Mouse (Mus musculus): ENCODE results near the gene Myl3. TPM values are rescaled to one million over a fixed set of nuclear protein-coding genes. Genes with fewer than 3 reads are reported as not detected.

The Myl3 gene
- polyA plus RNA-seq, 1 experiment from 2014 or later: 2.8 TPM

GRCm38 (mm10) chr9:110783611-110784010 lies 42.0 kb downstream of the Myl3 start:
- WGBS (ENCODE audit: insufficient replicate concordance): 23% methylated on average over 1 of the region's 1 CpGs
- Histone ChIP-seq H3K9ac (no peak overlapping the region), H3K9me3 (replicated peaks) (no peaks in the 10 kb centered on the region), H3K4me3 (replicated peaks) (no peak overlapping the region), H3K4me1 (replicated peaks) (peaks cover 16% of the 10 kb centered on the region), H3K4me2 (no peak overlapping the region), H3K27ac (replicated peaks) (no peak overlapping the region), H3K36me3 (replicated peaks) (no peaks in the 10 kb centered on the region), H3K27me3 (peaks cover 29% of the 10 kb centered on the region)
- no peak for ATAC-seq (ENCODE audit: insufficient read depth)

GRCm38 (mm10) chr9:110788169-110788568 lies 46.5 kb downstream of the Myl3 start:
- Histone ChIP-seq H3K9me3 (replicated peaks) (no peaks in the 10 kb centered on the region), H3K4me3 (replicated peaks) (no peak overlapping the region), H3K27me3 (no peaks in the 10 kb centered on the region), H3K4me2 (no peak overlapping the region), H3K27ac (replicated peaks) (no peak overlapping the region), H3K4me1 (replicated peaks) (no peaks in the 10 kb centered on the region), H3K9ac (no peak overlapping the region), H3K36me3 (replicated peaks) (no peaks in the 10 kb centered on the region)
- 72% methylated on average over 3 of the region's 3 CpGs for WGBS (ENCODE audit: insufficient replicate concordance)
- ATAC-seq (ENCODE audit: insufficient read depth): no peak

- no peaks in the 10 kb centered on the region for H3K36me3 ChIP-seq (replicated peaks)
- no peak overlapping the region for H3K4me3 ChIP-seq (replicated peaks)
- no peak overlapping the region for H3K9ac ChIP-seq
- no peaks in the 10 kb centered on the region for H3K27me3 ChIP-seq
- no peak overlapping the region for H3K27ac ChIP-seq (replicated peaks)
- ATAC-seq (ENCODE audit: insufficient read depth): no peak
- 46% methylated on average over 4 of the region's 4 CpGs for WGBS (ENCODE audit: insufficient replicate concordance)
- H3K4me2 ChIP-seq: no peak overlapping the region
- no peaks in the 10 kb centered on the region for H3K9me3 ChIP-seq (replicated peaks)
- no peaks in the 10 kb centered on the region for H3K4me1 ChIP-seq (replicated peaks)
Observed at GRCm38 (mm10) chr9:110790462-110790861, 48.8 kb downstream of the Myl3 start.

GRCm38 (mm10) chr9:110797013-110797412 lies 55.4 kb downstream of the Myl3 start:
- Histone ChIP-seq H3K4me3 (replicated peaks) (no peak overlapping the region), H3K27ac (replicated peaks) (no peak overlapping the region), H3K4me2 (no peak overlapping the region), H3K27me3 (no peaks in the 10 kb centered on the region), H3K9ac (no peak overlapping the region), H3K36me3 (replicated peaks) (no peaks in the 10 kb centered on the region), H3K4me1 (replicated peaks) (no peaks in the 10 kb centered on the region), H3K9me3 (replicated peaks) (no peaks in the 10 kb centered on the region)
- no peak for ATAC-seq (ENCODE audit: insufficient read depth)
- WGBS (ENCODE audit: insufficient replicate concordance): 55% methylated on average over 10 of the region's 10 CpGs

- H3K27ac ChIP-seq (replicated peaks): no peak within 1 kb of the TSS
- H3K4me1 ChIP-seq (replicated peaks): no peaks in the 10 kb centered on the region
- H3K9ac ChIP-seq: no peak within 1 kb of the TSS
- no peaks in the 10 kb centered on the region for H3K9me3 ChIP-seq (replicated peaks)
- no peaks in the 10 kb centered on the region for H3K27me3 ChIP-seq
- H3K4me2 ChIP-seq: no peak within 1 kb of the TSS
- H3K36me3 ChIP-seq (replicated peaks): no peaks in the 10 kb centered on the region
- ATAC-seq (ENCODE audit: insufficient read depth): no peak
- WGBS (ENCODE audit: insufficient replicate concordance): 66% methylated on average over 14 of the region's 14 CpGs
- H3K4me3 ChIP-seq (replicated peaks): no peak within 1 kb of the TSS
Observed at GRCm38 (mm10) chr9:110797866-110798265, 56.2 kb downstream of the Myl3 start, which contains the start of gene Prss42. TSS of gene Prss42 (plus strand) at chr9:110798166.

GRCm38 (mm10) chr9:110800834-110801479 lies 59.3 kb downstream of the Myl3 start:
- H3K4me3 ChIP-seq (replicated peaks): no peak overlapping the region
- no peaks in the 10 kb centered on the region for H3K4me1 ChIP-seq (replicated peaks)
- no peak overlapping the region for H3K9ac ChIP-seq
- no peak overlapping the region for H3K4me2 ChIP-seq
- H3K27me3 ChIP-seq: no peaks in the 10 kb centered on the region
- no peak overlapping the region for H3K27ac ChIP-seq (replicated peaks)
- no peaks in the 10 kb centered on the region for H3K9me3 ChIP-seq (replicated peaks)
- no peaks in the 10 kb centered on the region for H3K36me3 ChIP-seq (replicated peaks)
- WGBS (ENCODE audit: insufficient replicate concordance): 61% methylated on average over 8 of the region's 8 CpGs
- ATAC-seq (ENCODE audit: insufficient read depth): no peak

GRCm38 (mm10) chr9:110803294-110803693 lies 61.6 kb downstream of the Myl3 start:
- Histone ChIP-seq H3K9me3 (replicated peaks) (no peaks in the 10 kb centered on the region), H3K27ac (replicated peaks) (no peak overlapping the region), H3K36me3 (replicated peaks) (no peaks in the 10 kb centered on the region), H3K27me3 (no peaks in the 10 kb centered on the region), H3K4me3 (replicated peaks) (no peak overlapping the region), H3K9ac (no peak overlapping the region), H3K4me2 (no peak overlapping the region), H3K4me1 (replicated peaks) (no peaks in the 10 kb centered on the region)
- 49% methylated on average over 4 of the region's 4 CpGs for WGBS (ENCODE audit: insufficient replicate concordance)
- ATAC-seq (ENCODE audit: insufficient read depth): no peak

- no peaks in the 10 kb centered on the region for H3K27me3 ChIP-seq
- ATAC-seq (ENCODE audit: insufficient read depth): no peak
Observed at GRCm38 (mm10) chr9:110810051-110810450, 68.4 kb downstream of the Myl3 start.

GRCm38 (mm10) chr9:110813789-110814188 lies 72.1 kb downstream of the Myl3 start, which contains the start of gene Prss44:
TSS of gene Prss44 (plus strand) at chr9:110813994.
- H3K4me1 ChIP-seq (replicated peaks): no peaks in the 10 kb centered on the region

More at GRCm38 (mm10) chr9:110810051-110810450, 68.4 kb downstream of the Myl3 start:
- H3K9ac ChIP-seq: no peak overlapping the region
- no peaks in the 10 kb centered on the region for H3K36me3 ChIP-seq (replicated peaks)
- 61% methylated on average over 4 of the region's 4 CpGs for WGBS (ENCODE audit: insufficient replicate concordance)
- no peaks in the 10 kb centered on the region for H3K4me1 ChIP-seq (replicated peaks)
- no peak overlapping the region for H3K27ac ChIP-seq (replicated peaks)
- no peak overlapping the region for H3K4me2 ChIP-seq
- no peaks in the 10 kb centered on the region for H3K9me3 ChIP-seq (replicated peaks)
- no peak overlapping the region for H3K4me3 ChIP-seq (replicated peaks)

More at GRCm38 (mm10) chr9:110813789-110814188, 72.1 kb downstream of the Myl3 start, which contains the start of gene Prss44:
- H3K4me3 ChIP-seq (replicated peaks): no peak within 1 kb of the TSS
- no peak within 1 kb of the TSS for H3K9ac ChIP-seq
- 50% methylated on average over 18 of the region's 18 CpGs for WGBS (ENCODE audit: insufficient replicate concordance)
- no peaks in the 10 kb centered on the region for H3K27me3 ChIP-seq
- H3K4me2 ChIP-seq: no peak within 1 kb of the TSS
- H3K9me3 ChIP-seq (replicated peaks): no peaks in the 10 kb centered on the region
- no peak within 1 kb of the TSS for H3K27ac ChIP-seq (replicated peaks)
- no peak for ATAC-seq (ENCODE audit: insufficient read depth)
- H3K36me3 ChIP-seq (replicated peaks): no peaks in the 10 kb centered on the region

Other genes starting within 250 kb of the Myl3 start
- gene Setd2, start 209.3 kb upstream of the Myl3 start, polyA plus RNA-seq (2015; fragmentation: Nextera tagmentation; extraction: Ambion mirVana): 9.2 and 10.5 TPM in 2 replicates
- gene Nradd, start 117.4 kb upstream of the Myl3 start, polyA plus RNA-seq (2015; fragmentation: Nextera tagmentation; extraction: Ambion mirVana): 1.6 and 2.5 TPM in 2 replicates
- 1.8 and 2.4 TPM in 2 replicates for gene Nbeal2, start 87.7 kb upstream of the Myl3 start, polyA plus RNA-seq (2015; fragmentation: Nextera tagmentation; extraction: Ambion mirVana)
- 60.9 and 64.9 TPM in 2 replicates for gene Ccdc12, start 85.4 kb upstream of the Myl3 start, polyA plus RNA-seq (2015; fragmentation: Nextera tagmentation; extraction: Ambion mirVana)
- 3.0 and 3.6 TPM in 2 replicates for gene Pth1r, start 5.3 kb downstream of the Myl3 start, polyA plus RNA-seq (2015; fragmentation: Nextera tagmentation; extraction: Ambion mirVana)
- gene Prss42, start 56.3 kb downstream of the Myl3 start, polyA plus RNA-seq (2015; fragmentation: Nextera tagmentation; extraction: Ambion mirVana): not detected in 2 replicates
- gene Prss44, start 72.1 kb downstream of the Myl3 start, polyA plus RNA-seq (2015; fragmentation: Nextera tagmentation; extraction: Ambion mirVana): not detected in 2 replicates
- gene Prss43, start 84.8 kb downstream of the Myl3 start, polyA plus RNA-seq (2015; fragmentation: Nextera tagmentation; extraction: Ambion mirVana): not detected in 2 replicates
- gene Prss45, start 92.7 kb downstream of the Myl3 start, polyA plus RNA-seq (2015; fragmentation: Nextera tagmentation; extraction: Ambion mirVana): not detected in 2 replicates
- not detected in 2 replicates for gene Prss46, start 102.6 kb downstream of the Myl3 start, polyA plus RNA-seq (2015; fragmentation: Nextera tagmentation; extraction: Ambion mirVana)
- 13.9 and 14.5 TPM in 2 replicates for gene Prss50, start 116.1 kb downstream of the Myl3 start, polyA plus RNA-seq (2015; fragmentation: Nextera tagmentation; extraction: Ambion mirVana)
- gene Als2cl, start 138.0 kb downstream of the Myl3 start, polyA plus RNA-seq (2015; fragmentation: Nextera tagmentation; extraction: Ambion mirVana): 1.7 and 2.6 TPM in 2 replicates
- gene Tmie, start 138.3 kb downstream of the Myl3 start, polyA plus RNA-seq (2015; fragmentation: Nextera tagmentation; extraction: Ambion mirVana): 1.8 and 2.5 TPM in 2 replicates
- gene Fam240a, start 175.0 kb downstream of the Myl3 start, polyA plus RNA-seq (2015; fragmentation: Nextera tagmentation; extraction: Ambion mirVana): not detected in 2 replicates
- not detected in 2 replicates for gene Tdgf1, start 204.3 kb downstream of the Myl3 start, polyA plus RNA-seq (2015; fragmentation: Nextera tagmentation; extraction: Ambion mirVana)
- gene Lrrc2, start 209.7 kb downstream of the Myl3 start, polyA plus RNA-seq (2015; fragmentation: Nextera tagmentation; extraction: Ambion mirVana): 0.07 and 0.25 TPM in 2 replicates
- 13.2 and 13.6 TPM in 2 replicates for gene Rtp3, start 248.7 kb downstream of the Myl3 start, polyA plus RNA-seq (2015; fragmentation: Nextera tagmentation; extraction: Ambion mirVana)

All from liver, embryonic 15.5 days (tissue).